Mouse (Mus musculus) heart, postnatal 0 days (tissue): ENCODE results near the gene Prdm2.

Experiments
- CTCF ChIP-seq: IDR thresholded peaks from 2 replicates; pipeline ENCODE4 v1.5.1; 2016; ENCODE audit warnings: antibody characterized with exemption, control low read depth, low read depth
- EP300 ChIP-seq: IDR thresholded peaks from 2 replicates; pipeline ENCODE4 v1.6.1; 2016; ENCODE audit warnings: antibody characterized with exemption, low read depth

GRCm38 (mm10) chr4:143211584-143212340 is 1.0 kb downstream of the Prdm2 start:
- TF ChIP-seq CTCF (no peak), EP300 (no peak)
